Mouse (Mus musculus) monocyte, adult 59 days (primary cell): ENCODE data around the gene Trim15. TPM values are rescaled to one million over a fixed set of nuclear protein-coding genes. Genes with fewer than 3 reads are reported as not detected.

Experiments used
- total RNA-seq, 2 experiments: library from RNA; stranded (reverse); gene quantifications; one replicate each; pipeline ENCODE4 v1.2.4; 2023

Trim15 gene
- total RNA-seq: not detected

GRCm38 (mm10) chr17:36866719-36867527, at the start of gene Trim15:
Gene Trim15 (minus strand): TSS chr17:36867210.

GRCm38 (mm10) chr17:36897552-36898205, 30.7 kb upstream of the Trim15 start, which contains the start of gene Trim31:
Gene Trim31 (plus strand): TSS chr17:36898118.

GRCm38 (mm10) chr17:36890073-36890903, 23.3 kb upstream of the Trim15 start, which contains the start of gene Trim40:
Gene Trim40 (minus strand): TSS chr17:36890123.

GRCm38 (mm10) chr17:36869284-36869954, 2.4 kb upstream of the Trim15 start, which contains the start of gene Trim10:
Gene Trim10 (plus strand): TSS chr17:36869574.

GRCm38 (mm10) chr17:36836874-36837647, 29.9 kb downstream of the Trim15 start, which contains the start of gene Trim26:
Gene Trim26 (plus strand): TSS chr17:36837134.

GRCm38 (mm10) chr17:36811871-36812270, 55.1 kb downstream of the Trim15 start, which contains the start of gene H2-M10.6:
Gene H2-M10.6 (plus strand): TSS chr17:36812171.

Other genes starting within 250 kb of the Trim15 start
- gene H2-M9, start 224.5 kb downstream of the Trim15 start, total RNA-seq: not detected
- not detected for gene H2-M1, start 195.0 kb downstream of the Trim15 start, total RNA-seq
- gene H2-M10.5, start 94.3 kb downstream of the Trim15 start, total RNA-seq: not detected
- gene H2-M10.6, start 55.0 kb downstream of the Trim15 start, total RNA-seq: not detected
- 100 to 1,000 TPM in 1 of 2 experiments, 10 to 100 TPM in 1; 87.5 to 100 TPM for gene Trim26, start 30.1 kb downstream of the Trim15 start, total RNA-seq
- gene Trim10, start 2.4 kb upstream of the Trim15 start, total RNA-seq: not detected
- gene Trim40, start 22.9 kb upstream of the Trim15 start, total RNA-seq: not detected
- not detected for gene Trim31, start 30.9 kb upstream of the Trim15 start, total RNA-seq
- not detected for gene Rnf39, start 75.7 kb upstream of the Trim15 start, total RNA-seq
- 10 to 100 TPM; 56.1 to 56.3 TPM for gene Ppp1r11, start 84.5 kb upstream of the Trim15 start, total RNA-seq
- gene Znrd1, start 91.3 kb upstream of the Trim15 start, total RNA-seq: 10 to 100 TPM; 57.4 to 59.8 TPM
- gene Znrd1as, start 91.4 kb upstream of the Trim15 start, total RNA-seq: 1 to 10 TPM; 1.9 to 2.2 TPM
- gene 2410137M14Rik, start 114.0 kb upstream of the Trim15 start, total RNA-seq: not detected
- not detected for gene H2-M5, start 122.3 kb upstream of the Trim15 start, total RNA-seq
- under 1 TPM in 1 of 2 experiments, not detected in 1; 0.39 TPM for gene Zfp57, start 134.0 kb upstream of the Trim15 start, total RNA-seq
- gene Mog, start 156.2 kb upstream of the Trim15 start, total RNA-seq: not detected
- 10 to 100 TPM; 20.2 to 28.2 TPM for gene Gabbr1, start 178.8 kb upstream of the Trim15 start, total RNA-seq
- gene Olfr90, start 221.3 kb upstream of the Trim15 start, total RNA-seq: under 1 TPM; 0.29 to 0.58 TPM
- not detected for gene Olfr91, start 231.1 kb upstream of the Trim15 start, total RNA-seq